Mouse (Mus musculus): Measurements from ENCODE around the gene Aqr.

Gene Aqr

GRCm38 (mm10) chr2:114064004-114064403, 122.8 kb downstream of the Aqr start:
- DNase-seq (ENCODE audit: low spot score in 2 of 2) = no peak

- no peak for DNase-seq (ENCODE audit: low spot score in 2 of 2)
Observed at GRCm38 (mm10) chr2:114060071-114060591, 126.7 kb downstream of the Aqr start.

GRCm38 (mm10) chr2:114059608-114060007, 127.2 kb downstream of the Aqr start:
- no peak for DNase-seq (ENCODE audit: low spot score in 2 of 2)

- DNase-seq (ENCODE audit: low spot score in 2 of 2) = no peak
Observed at GRCm38 (mm10) chr2:114058226-114058796, 128.5 kb downstream of the Aqr start.

- no peak for DNase-seq (ENCODE audit: low spot score in 2 of 2)
Observed at GRCm38 (mm10) chr2:114057303-114057853, 129.4 kb downstream of the Aqr start.

GRCm38 (mm10) chr2:114054129-114054528, 132.7 kb downstream of the Aqr start:
- DNase-seq (ENCODE audit: low spot score in 2 of 2) = no peak

- DNase-seq (ENCODE audit: low spot score in 2 of 2) = no peak
Observed at GRCm38 (mm10) chr2:114052696-114053598, 133.9 kb downstream of the Aqr start, which contains the start of gene Actc1. TSS of gene Actc1 (minus strand) at chr2:114053548.

GRCm38 (mm10) chr2:114051871-114052241, 135.0 kb downstream of the Aqr start:
- DNase-seq (ENCODE audit: low spot score in 2 of 2) = no peak

All from right cerebral cortex, adult 2 months (tissue).